Mouse (Mus musculus) embryonic fibroblast, embryonic 13.5 days (primary cell): ENCODE data around the gene Usp6nl. TPM values are rescaled to one million over a fixed set of nuclear protein-coding genes. Genes with fewer than 3 reads are reported as not detected.

Experiments used
- H3K27ac ChIP-seq: 2 replicates; pipeline ENCODE4 v1.5.1; 2012; ENCODE audit warnings: low read length, control low read depth, inconsistent platforms; ENCODE audit not compliant: insufficient read depth
- H3K4me1 ChIP-seq: 2 replicates; pipeline ENCODE4 v1.6.1; 2011; ENCODE audit warnings: low read length; ENCODE audit not compliant: control insufficient read depth, insufficient read depth
- H3K4me3 ChIP-seq: 2 replicates; pipeline ENCODE4 v1.5.1; 2011; ENCODE audit warnings: mild to moderate bottlenecking, control low read depth, low read length; ENCODE audit not compliant: insufficient read depth
- CTCF ChIP-seq: IDR thresholded peaks from 2 replicates; pipeline ENCODE4 v1.5.1; 2011; ENCODE audit warnings: mild to moderate bottlenecking, control low read depth, low read length, moderate library complexity, borderline replicate concordance; ENCODE audit not compliant: insufficient read depth
- POLR2A ChIP-seq: IDR thresholded peaks from 2 replicates; pipeline ENCODE4 v1.6.1; 2011; ENCODE audit warnings: low read depth, mild to moderate bottlenecking, control low read depth, low read length, moderate library complexity
- polyA plus RNA-seq: library from polyadenylated mRNA; stranded (reverse); fragments of >200 nt; gene quantifications from 2 replicates; pipeline ENCODE4 v1.2.4, GENCODE M21; 2011; ENCODE audit warnings: low read depth; ENCODE audit not compliant: missing spikeins, insufficient read length

Usp6nl gene
- polyA plus RNA-seq, 1 experiment = 13.2 TPM

GRCm38 (mm10) chr2:6366521-6366928 lies 44.1 kb downstream of the Usp6nl start:
- Histone ChIP-seq H3K4me1 (peaks cover 5% of the 10 kb centered on the region), H3K27ac (no peak overlapping the region), H3K4me3 (no peak overlapping the region)
- TF ChIP-seq POLR2A = no peak
- no peak for TF ChIP-seq CTCF

- H3K4me3 ChIP-seq = no peak overlapping the region
- peaks cover 5% of the 10 kb centered on the region for H3K4me1 ChIP-seq
- no peak for TF ChIP-seq POLR2A
- no peak for TF ChIP-seq CTCF
- no peak overlapping the region; the same call in 1 of the 2 replicates for H3K27ac ChIP-seq
Observed at GRCm38 (mm10) chr2:6366973-6367372, 44.5 kb downstream of the Usp6nl start.

- peaks cover 5% of the 10 kb centered on the region for H3K4me1 ChIP-seq
- no peak overlapping the region for H3K27ac ChIP-seq
- TF ChIP-seq CTCF (no peak), POLR2A (no peak)
- H3K4me3 ChIP-seq = no peak overlapping the region
Observed at GRCm38 (mm10) chr2:6367497-6367896, 45.0 kb downstream of the Usp6nl start.

GRCm38 (mm10) chr2:6374216-6374615 lies 51.7 kb downstream of the Usp6nl start:
- H3K4me3 ChIP-seq = no peak overlapping the region
- H3K27ac ChIP-seq = no peak overlapping the region
- H3K4me1 ChIP-seq = peaks cover 8% of the 10 kb centered on the region
- no peak for TF ChIP-seq CTCF
- no peak for TF ChIP-seq POLR2A

- Histone ChIP-seq H3K27ac (no peak overlapping the region), H3K4me1 (peaks cover 18% of the 10 kb centered on the region), H3K4me3 (no peak overlapping the region)
- no peak for TF ChIP-seq CTCF
Observed at GRCm38 (mm10) chr2:6376071-6376470, 53.6 kb downstream of the Usp6nl start.

GRCm38 (mm10) chr2:6376941-6377340 lies 54.5 kb downstream of the Usp6nl start:
- Histone ChIP-seq H3K4me1 (peaks cover 18% of the 10 kb centered on the region), H3K4me3 (no peak overlapping the region), H3K27ac (no peak overlapping the region)
- TF ChIP-seq POLR2A (no peak), CTCF (no peak)

- H3K27ac ChIP-seq = peak overlapping the region; percentile 13; the same call in 1 of the 2 replicates
- TF ChIP-seq CTCF (no peak), POLR2A (no peak)
- H3K4me3 ChIP-seq = no peak overlapping the region
- H3K4me1 ChIP-seq = peaks cover 18% of the 10 kb centered on the region
Observed at GRCm38 (mm10) chr2:6378590-6379205, 56.2 kb downstream of the Usp6nl start.

GRCm38 (mm10) chr2:6379731-6380212 lies 57.3 kb downstream of the Usp6nl start:
- H3K4me3 ChIP-seq = no peak overlapping the region
- H3K27ac ChIP-seq = peak overlapping the region; percentile 35; the same call in 1 of the 2 replicates
- H3K4me1 ChIP-seq = peaks cover 18% of the 10 kb centered on the region
- no peak for TF ChIP-seq CTCF
- no peak for TF ChIP-seq POLR2A

- Histone ChIP-seq H3K4me3 (no peak overlapping the region), H3K4me1 (peaks cover 18% of the 10 kb centered on the region), H3K27ac (no peak overlapping the region)
- TF ChIP-seq POLR2A (no peak), CTCF (no peak)
Observed at GRCm38 (mm10) chr2:6380401-6380800, 57.9 kb downstream of the Usp6nl start.

- TF ChIP-seq CTCF (no peak), POLR2A (no peak)
- Histone ChIP-seq H3K4me1 (peaks cover 7% of the 10 kb centered on the region), H3K27ac (no peak overlapping the region), H3K4me3 (no peak overlapping the region)
Observed at GRCm38 (mm10) chr2:6384407-6385146, 62.1 kb downstream of the Usp6nl start.
